Mouse (Mus musculus) E14TG2a.4 (cell line): ENCODE data around the gene Ago1.

ENCODE experiments used
- CTCF ChIP-seq: conservative IDR thresholded peaks from 2 replicates; pipeline ENCODE4 v1.5.1; 2014; ENCODE audit warnings: low read length
- NANOG ChIP-seq: IDR thresholded peaks from 2 replicates; pipeline ENCODE4 v1.6.1; 2014; ENCODE audit warnings: borderline replicate concordance, low read length, mixed read lengths

- TF ChIP-seq CTCF (no peak), NANOG (no peak)
Observed at GRCm38 (mm10) chr4:126498601-126499000, 30.2 kb upstream of the Ago1 start.
